Mouse (Mus musculus) limb, embryonic 11.5 days (tissue): ENCODE results near the gene Nynrin. TPM values are rescaled to one million over a fixed set of nuclear protein-coding genes. Genes with fewer than 3 reads are reported as not detected.
A peak's percentile ranks its signal among the peaks of the same experiment; 100 is the strongest.

Experiments used
- ATAC-seq: fragments of 200-750 bp; cut with Nextera tagmentation; 2 replicates; pipeline ENCODE4 v1.8.0; 2017; ENCODE audit warnings: low read depth; ENCODE audit not compliant: insufficient number of reproducible peaks, low FRiP score, low TSS enrichment
- DNase-seq: peaks from one replicate; pipeline ENCODE4 v3.0.0-alpha.2; 2015; ENCODE audit warnings: low spot score
- H3K27ac ChIP-seq: fragments of 300-500 bp; sonication (generic); replicated peaks from 2 replicates; pipeline ENCODE4 v1.5.1; 2014; ENCODE audit warnings: low read depth, mild to moderate bottlenecking, low read length
- H3K27me3 ChIP-seq: fragments of 300-500 bp; sonication (generic); 2 replicates; pipeline ENCODE4 v1.6.1; 2014; ENCODE audit warnings: mild to moderate bottlenecking, low read length, mixed read lengths; ENCODE audit not compliant: control insufficient read depth, insufficient read depth
- H3K36me3 ChIP-seq: fragments of 300-500 bp; sonication (generic); 2 replicates; pipeline ENCODE4 v1.6.1; 2014; ENCODE audit warnings: mild to moderate bottlenecking, low read length, moderate library complexity, mixed read lengths; ENCODE audit not compliant: control insufficient read depth, insufficient read depth
- H3K4me1 ChIP-seq: fragments of 300-500 bp; sonication (generic); 2 replicates; pipeline ENCODE4 v1.6.1; 2014; ENCODE audit warnings: low read length, mixed read lengths; ENCODE audit not compliant: control insufficient read depth, insufficient read depth
- H3K4me2 ChIP-seq: fragments of 300-500 bp; sonication (generic); 2 replicates; pipeline ENCODE4 v1.6.1; 2014; ENCODE audit warnings: low read depth, mild to moderate bottlenecking, moderate library complexity; ENCODE audit not compliant: severe bottlenecking
- H3K4me3 ChIP-seq: fragments of 300-500 bp; sonication (generic); 2 replicates; pipeline ENCODE4 v1.5.1; 2014; ENCODE audit warnings: low read depth, low read length
- H3K9ac ChIP-seq: fragments of 300-500 bp; sonication (generic); 2 replicates; pipeline ENCODE4 v1.6.1; 2014; ENCODE audit warnings: mild to moderate bottlenecking, low read length
- H3K9me3 ChIP-seq: fragments of 300-500 bp; sonication (generic); 2 replicates; pipeline ENCODE4 v1.6.1; 2016; ENCODE audit warnings: low read length; ENCODE audit not compliant: control insufficient read depth
- WGBS: fragments of 180-500 bp; shearing (Covaris S2); extraction: QIAGEN DNeasy Blood & Tissue Kit; methylation state at CpG from one replicate; pipeline ENCODE4 v1.1.7; 2014; 5-methylcytosine and 5-hydroxymethylcytosine counted together
- polyA plus RNA-seq: library from polyadenylated mRNA; unstranded; fragments of >200 nt; fragmentation: Nextera tagmentation; extraction: Ambion mirVana; gene quantifications from 2 replicates; pipeline ENCODE4 v1.2.1, GENCODE M21; 2014

Gene Nynrin
- polyA plus RNA-seq, 1 experiment from 2014 or later: 21.6 TPM

- no peaks in the 10 kb centered on the region for H3K27me3 ChIP-seq
- H3K36me3 ChIP-seq: peaks cover 41% of the 10 kb centered on the region
- 90% methylated on average over 14 of the region's 14 CpGs for WGBS
- ATAC-seq: no peak
- no peak overlapping the region for H3K9ac ChIP-seq
- DNase-seq: no peak
- H3K4me3 ChIP-seq: no peak overlapping the region
- no peaks in the 10 kb centered on the region for H3K9me3 ChIP-seq
- H3K4me1 ChIP-seq: peaks cover 4% of the 10 kb centered on the region
- no peak overlapping the region for H3K27ac ChIP-seq
- H3K4me2 ChIP-seq: no peak overlapping the region
Observed at GRCm38 (mm10) chr14:55868230-55869026, 14.6 kb downstream of the Nynrin start.

GRCm38 (mm10) chr14:55869538-55869937, 15.7 kb downstream of the Nynrin start:
- 92% methylated on average over 6 of the region's 6 CpGs for WGBS
- no peaks in the 10 kb centered on the region for H3K9me3 ChIP-seq
- no peak overlapping the region for H3K4me3 ChIP-seq
- ATAC-seq: no peak
- no peak overlapping the region for H3K27ac ChIP-seq
- no peak for DNase-seq
- no peak overlapping the region for H3K9ac ChIP-seq
- H3K36me3 ChIP-seq: peaks cover 35% of the 10 kb centered on the region
- H3K4me2 ChIP-seq: no peak overlapping the region
- no peaks in the 10 kb centered on the region for H3K27me3 ChIP-seq
- peaks cover 6% of the 10 kb centered on the region; the same call in 1 of the 2 replicates for H3K4me1 ChIP-seq

GRCm38 (mm10) chr14:55872039-55872438, 18.2 kb downstream of the Nynrin start:
- Histone ChIP-seq H3K4me3 (no peak overlapping the region), H3K27ac (no peak overlapping the region), H3K9ac (no peak overlapping the region), H3K36me3 (peaks cover 26% of the 10 kb centered on the region), H3K27me3 (no peaks in the 10 kb centered on the region), H3K4me2 (no peak overlapping the region), H3K4me1 (peaks cover 6% of the 10 kb centered on the region; the same call in 1 of the 2 replicates), H3K9me3 (no peaks in the 10 kb centered on the region)
- ATAC-seq (no peak), DNase-seq (no peak)
- WGBS: 92% methylated on average over 12 of the region's 12 CpGs

GRCm38 (mm10) chr14:55872551-55872950, 18.7 kb downstream of the Nynrin start:
- no peak for DNase-seq
- Histone ChIP-seq H3K27me3 (no peaks in the 10 kb centered on the region), H3K4me2 (no peak overlapping the region), H3K27ac (no peak overlapping the region), H3K4me1 (peaks cover 8% of the 10 kb centered on the region; the same call in 1 of the 2 replicates), H3K36me3 (peaks cover 26% of the 10 kb centered on the region), H3K4me3 (no peak overlapping the region), H3K9me3 (no peaks in the 10 kb centered on the region), H3K9ac (no peak overlapping the region; the same call in 1 of the 2 replicates)
- 90% methylated on average over 17 of the region's 17 CpGs for WGBS
- ATAC-seq: no peak

- WGBS: 89% methylated on average over 8 of the region's 8 CpGs
- DNase-seq (peak; percentile 42), ATAC-seq (no peak)
- Histone ChIP-seq H3K27ac (0 out of 2 replicates have a peak overlapping the region, but pooled peaks have one; percentile 1), H3K36me3 (peaks cover 21% of the 10 kb centered on the region), H3K4me1 (peaks cover 13% of the 10 kb centered on the region; the same call in 1 of the 2 replicates), H3K4me2 (no peak overlapping the region; the same call in 1 of the 2 replicates), H3K4me3 (no peak overlapping the region), H3K9ac (no peak overlapping the region), H3K9me3 (no peaks in the 10 kb centered on the region), H3K27me3 (no peaks in the 10 kb centered on the region)
Observed at GRCm38 (mm10) chr14:55873242-55873713, 19.5 kb downstream of the Nynrin start.

GRCm38 (mm10) chr14:55873714-55874683, 20.2 kb downstream of the Nynrin start:
- Histone ChIP-seq H3K4me3 (no peak overlapping the region), H3K4me2 (no peak overlapping the region; the same call in 1 of the 2 replicates), H3K36me3 (peaks cover 18% of the 10 kb centered on the region), H3K9me3 (no peaks in the 10 kb centered on the region), H3K27me3 (no peaks in the 10 kb centered on the region), H3K4me1 (peaks cover 16% of the 10 kb centered on the region; the same call in 1 of the 2 replicates), H3K27ac (peak overlapping the region; percentile 1; the same call in 1 of the 2 replicates), H3K9ac (0 out of 2 replicates have a peak overlapping the region, but pooled peaks have one; percentile 39)
- WGBS: 16% methylated on average over 30 of the region's 30 CpGs
- ATAC-seq: peak; percentile 37
- DNase-seq: peak; percentile 89

GRCm38 (mm10) chr14:55877469-55878315, 23.9 kb downstream of the Nynrin start:
- DNase-seq (peak; percentile 64), ATAC-seq (0 out of 2 replicates have a peak, but pooled peaks have one; percentile 19)
- Histone ChIP-seq H3K4me2 (peak overlapping the region; percentile 53), H3K9me3 (no peaks in the 10 kb centered on the region), H3K4me3 (peak overlapping the region; percentile 17; the same call in 1 of the 2 replicates), H3K27ac (peak overlapping the region; percentile 87), H3K36me3 (peaks cover 2% of the 10 kb centered on the region; the same call in 1 of the 2 replicates), H3K27me3 (no peaks in the 10 kb centered on the region), H3K9ac (0 out of 2 replicates have a peak overlapping the region, but pooled peaks have one; percentile 34), H3K4me1 (peaks cover 18% of the 10 kb centered on the region; the same call in 1 of the 2 replicates)
- 5% methylated on average over 14 of the region's 14 CpGs for WGBS
